Mouse (Mus musculus): ENCODE results near the gene Selenbp1. TPM values are rescaled to one million over a fixed set of nuclear protein-coding genes. Genes with fewer than 3 reads are reported as not detected.

The Selenbp1 gene
- polyA plus RNA-seq, 1 experiment from 2014 or later: 10.0 TPM

DNA sequence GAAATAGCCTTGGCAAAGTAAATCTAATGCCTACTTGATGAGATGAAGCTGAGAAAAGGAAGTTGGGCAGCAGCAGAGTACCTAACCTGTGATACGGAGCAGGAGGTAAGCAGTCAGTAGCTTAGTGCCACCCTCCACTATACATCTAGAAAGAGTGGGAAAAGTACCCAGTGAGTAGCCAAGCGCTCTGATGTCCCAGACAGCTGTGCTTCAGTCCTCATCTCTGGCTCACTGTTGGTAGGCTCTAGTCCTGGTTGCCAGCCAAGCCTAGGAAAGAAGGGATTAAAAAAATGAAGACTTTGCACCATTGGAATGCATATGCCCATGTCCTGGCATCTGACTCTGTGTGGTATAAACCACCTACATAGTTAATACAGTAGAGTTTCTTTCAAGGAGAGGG is 52.7 kb downstream of the Selenbp1 start:
- Histone ChIP-seq H3K27ac (ENCODE audit: low read depth, low read length) (no peak overlapping the region), H3K4me2 (ENCODE audit: low read length) (no peak overlapping the region), H3K4me3 (ENCODE audit: low read depth, low read length) (no peak overlapping the region), H3K9me3 (replicated peaks; ENCODE audit: control insufficient read depth, low read length) (no peaks in the 10 kb centered on the region), H3K36me3 (ENCODE audit: control insufficient read depth, insufficient read depth, low read length) (peaks cover 64% of the 10 kb centered on the region), H3K9ac (ENCODE audit: low read length) (no peak overlapping the region), H3K4me1 (ENCODE audit: control insufficient read depth, insufficient read depth, low read length) (no peaks in the 10 kb centered on the region), H3K27me3 (replicated peaks; ENCODE audit: control insufficient read depth, insufficient read depth, low read length) (no peaks in the 10 kb centered on the region)
- DNase-seq (ENCODE audit: low spot score) (no peak), ATAC-seq (no peak)
- 98% methylated on average over 2 of the region's 2 CpGs for WGBS

DNA sequence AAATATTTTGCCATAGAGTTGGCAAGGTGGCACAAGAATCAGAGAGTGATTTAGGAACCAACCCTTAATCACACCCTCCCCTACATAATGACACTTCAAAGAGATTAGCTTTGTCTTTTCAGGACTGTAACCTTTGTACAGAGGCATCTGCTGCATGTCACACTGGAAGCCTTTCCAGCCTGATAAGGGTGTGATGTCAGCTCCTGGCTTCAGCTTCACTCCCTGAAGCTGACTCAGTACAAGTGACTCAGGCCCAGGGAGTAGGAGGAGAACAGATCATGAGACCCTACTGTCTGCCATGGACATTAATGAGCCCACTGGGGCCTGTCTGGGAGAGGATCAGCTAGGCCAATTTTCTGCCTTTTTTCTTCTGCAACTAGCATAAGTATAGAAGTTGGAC is 54.7 kb downstream of the Selenbp1 start:
- no peak overlapping the region for H3K4me2 ChIP-seq (ENCODE audit: low read length)
- H3K4me3 ChIP-seq (ENCODE audit: low read depth, low read length): no peak overlapping the region
- ATAC-seq (no peak), DNase-seq (ENCODE audit: low spot score) (no peak)
- no peaks in the 10 kb centered on the region for H3K27me3 ChIP-seq (replicated peaks; ENCODE audit: control insufficient read depth, insufficient read depth, low read length)
- H3K9me3 ChIP-seq (replicated peaks; ENCODE audit: control insufficient read depth, low read length): no peaks in the 10 kb centered on the region
- H3K36me3 ChIP-seq (ENCODE audit: control insufficient read depth, insufficient read depth, low read length): peaks cover 48% of the 10 kb centered on the region
- no peak overlapping the region for H3K27ac ChIP-seq (ENCODE audit: low read depth, low read length)
- no peak overlapping the region for H3K9ac ChIP-seq (ENCODE audit: low read length)
- H3K4me1 ChIP-seq (ENCODE audit: control insufficient read depth, insufficient read depth, low read length): no peaks in the 10 kb centered on the region

DNA sequence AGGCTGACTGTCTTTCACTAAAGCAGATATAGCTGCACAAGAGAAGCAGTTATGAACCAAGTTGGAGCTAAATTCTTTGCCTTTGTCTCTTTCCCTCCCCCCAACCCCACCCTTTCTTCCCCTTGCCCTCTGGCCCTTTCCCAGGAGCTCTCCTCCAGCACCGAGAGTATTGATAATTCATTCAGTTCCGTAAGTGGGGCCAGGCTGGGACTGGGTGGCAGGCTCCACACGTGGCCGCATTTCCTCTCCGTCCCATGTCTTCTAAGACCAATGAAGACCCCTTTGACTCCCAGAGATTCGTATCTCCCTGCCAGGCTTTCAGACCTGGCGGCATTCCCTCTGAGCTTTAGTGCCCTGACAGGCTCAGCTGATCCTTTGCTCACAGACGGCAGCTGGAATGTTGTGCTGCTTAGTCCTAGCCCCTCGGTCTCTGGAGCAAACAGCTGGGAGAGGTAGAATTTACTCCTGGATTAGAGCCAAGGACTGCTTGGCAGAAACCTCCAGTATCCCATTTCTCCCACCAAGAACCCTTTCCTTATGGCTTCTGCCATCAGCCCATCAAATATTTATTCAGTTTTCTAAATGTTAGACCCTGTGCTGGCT is 56.4 kb downstream of the Selenbp1 start:
- Histone ChIP-seq H3K27me3 (replicated peaks; ENCODE audit: control insufficient read depth, insufficient read depth, low read length) (no peaks in the 10 kb centered on the region), H3K4me3 (ENCODE audit: low read depth, low read length) (no peak overlapping the region), H3K9ac (ENCODE audit: low read length) (no peak overlapping the region), H3K4me2 (ENCODE audit: low read length) (no peak overlapping the region), H3K27ac (ENCODE audit: low read depth, low read length) (no peak overlapping the region), H3K9me3 (replicated peaks; ENCODE audit: control insufficient read depth, low read length) (no peaks in the 10 kb centered on the region), H3K36me3 (ENCODE audit: control insufficient read depth, insufficient read depth, low read length) (peaks cover 59% of the 10 kb centered on the region), H3K4me1 (ENCODE audit: control insufficient read depth, insufficient read depth, low read length) (no peaks in the 10 kb centered on the region)
- DNase-seq (ENCODE audit: low spot score): no peak
- no peak for ATAC-seq
- 62% methylated on average over 9 of the region's 9 CpGs for WGBS

Other genes starting within 250 kb of the Selenbp1 start
- 0.67 TPM in 1 of 2 replicates, not detected in the other for gene Selenbp2, start 239.5 kb upstream of the Selenbp1 start, polyA plus RNA-seq (2014; fragmentation: Nextera tagmentation; extraction: Ambion mirVana)
- gene Cgn, start 146.6 kb upstream of the Selenbp1 start, polyA plus RNA-seq (2014; fragmentation: Nextera tagmentation; extraction: Ambion mirVana): 1.9 and 2.9 TPM in 2 replicates
- 22.0 and 23.4 TPM in 2 replicates for gene Pogz, start 95.5 kb upstream of the Selenbp1 start, polyA plus RNA-seq (2014; fragmentation: Nextera tagmentation; extraction: Ambion mirVana)
- 438 and 518 TPM in 2 replicates for gene Psmb4, start 46.1 kb upstream of the Selenbp1 start, polyA plus RNA-seq (2014; fragmentation: Nextera tagmentation; extraction: Ambion mirVana)
- gene Rfx5, start 21.0 kb downstream of the Selenbp1 start, polyA plus RNA-seq (2014; fragmentation: Nextera tagmentation; extraction: Ambion mirVana): 5.6 and 5.9 TPM in 2 replicates
- gene Pi4kb, start 41.7 kb downstream of the Selenbp1 start, polyA plus RNA-seq (2014; fragmentation: Nextera tagmentation; extraction: Ambion mirVana): 28.8 and 31.0 TPM in 2 replicates
- 16.4 and 21.8 TPM in 2 replicates for gene Zfp687, start 82.4 kb downstream of the Selenbp1 start, polyA plus RNA-seq (2014; fragmentation: Nextera tagmentation; extraction: Ambion mirVana)
- gene Psmd4, start 109.6 kb downstream of the Selenbp1 start, polyA plus RNA-seq (2014; fragmentation: Nextera tagmentation; extraction: Ambion mirVana): 293 and 334 TPM in 2 replicates
- gene Pip5k1a, start 173.9 kb downstream of the Selenbp1 start, polyA plus RNA-seq (2014; fragmentation: Nextera tagmentation; extraction: Ambion mirVana): 14.2 and 16.4 TPM in 2 replicates
- 225 and 235 TPM in 2 replicates for gene Vps72, start 178.0 kb downstream of the Selenbp1 start, polyA plus RNA-seq (2014; fragmentation: Nextera tagmentation; extraction: Ambion mirVana)
- 0.55 and 0.83 TPM in 2 replicates for gene Tmod4, start 191.4 kb downstream of the Selenbp1 start, polyA plus RNA-seq (2014; fragmentation: Nextera tagmentation; extraction: Ambion mirVana)
- 99.6 and 107 TPM in 2 replicates for gene Scnm1, start 201.0 kb downstream of the Selenbp1 start, polyA plus RNA-seq (2014; fragmentation: Nextera tagmentation; extraction: Ambion mirVana)
- gene Lysmd1, start 201.0 kb downstream of the Selenbp1 start, polyA plus RNA-seq (2014; fragmentation: Nextera tagmentation; extraction: Ambion mirVana): 31.4 and 31.8 TPM in 2 replicates
- gene Tnfaip8l2, start 209.3 kb downstream of the Selenbp1 start, polyA plus RNA-seq (2014; fragmentation: Nextera tagmentation; extraction: Ambion mirVana): 2.6 and 2.9 TPM in 2 replicates
- gene Sema6c, start 227.4 kb downstream of the Selenbp1 start, polyA plus RNA-seq (2014; fragmentation: Nextera tagmentation; extraction: Ambion mirVana): 22.8 and 25.2 TPM in 2 replicates

Data from forebrain, embryonic 14.5 days (tissue).